Mouse (Mus musculus): ENCODE measurements around the gene Ssc5d.
A peak's percentile ranks its signal among the peaks of the same experiment; 100 is the strongest.

GRCm38 (mm10) chr7:4925441-4926381 is at the start of gene Ssc5d:
- TF ChIP-seq CTCF (IDR thresholded peaks at IDR 0.05; ENCODE audit: borderline replicate concordance, insufficient read depth, low read length) (no peak), POLR2A (IDR thresholded peaks at IDR 0.05; ENCODE audit: low read depth, low read length) (peak; percentile 57)
